Mouse (Mus musculus): ENCODE results near the gene Kmt2e. TPM values are rescaled to one million over a fixed set of nuclear protein-coding genes. Genes with fewer than 3 reads are reported as not detected.

Gene Kmt2e
- polyA plus RNA-seq, 1 experiment from 2014 or later, result 96.0 TPM

GRCm38 (mm10) chr5:23413575-23414470, 20.4 kb upstream of the Kmt2e start:
- WGBS, result 25% methylated on average over 12 of the region's 12 CpGs
- H3K27me3 ChIP-seq (ENCODE audit: insufficient read depth, poor library complexity, severe bottlenecking), result no peaks in the 10 kb centered on the region
- peak overlapping the region; percentile 16; the same call in 1 of the 2 replicates for H3K4me3 ChIP-seq
- H3K4me1 ChIP-seq (replicated peaks), result peaks cover 62% of the 10 kb centered on the region
- peak; percentile 64 for DNase-seq (ENCODE audit: low spot score)
- H3K9me3 ChIP-seq, result no peaks in the 10 kb centered on the region
- peak overlapping the region; percentile 87 for H3K27ac ChIP-seq
- peaks cover 40% of the 10 kb centered on the region for H3K36me3 ChIP-seq

GRCm38 (mm10) chr5:23414490-23415126, 19.6 kb upstream of the Kmt2e start:
- WGBS, result 27% methylated on average over 4 of the region's 4 CpGs
- H3K27me3 ChIP-seq (ENCODE audit: insufficient read depth, poor library complexity, severe bottlenecking), result no peaks in the 10 kb centered on the region
- peak overlapping the region; percentile 87 for H3K27ac ChIP-seq
- H3K4me3 ChIP-seq, result no peak overlapping the region; the same call in 1 of the 2 replicates
- peaks cover 70% of the 10 kb centered on the region for H3K4me1 ChIP-seq (replicated peaks)
- DNase-seq (ENCODE audit: low spot score), result no peak
- no peaks in the 10 kb centered on the region for H3K9me3 ChIP-seq
- H3K36me3 ChIP-seq, result peaks cover 34% of the 10 kb centered on the region

GRCm38 (mm10) chr5:23415571-23416285, 18.5 kb upstream of the Kmt2e start:
- Histone ChIP-seq H3K27ac (no peak overlapping the region; the same call in 1 of the 2 replicates), H3K4me3 (no peak overlapping the region), H3K27me3 (ENCODE audit: insufficient read depth, poor library complexity, severe bottlenecking) (no peaks in the 10 kb centered on the region), H3K36me3 (peaks cover 23% of the 10 kb centered on the region), H3K9me3 (no peaks in the 10 kb centered on the region), H3K4me1 (replicated peaks) (peaks cover 81% of the 10 kb centered on the region)
- no peak for DNase-seq (ENCODE audit: low spot score)
- 38% methylated on average over 7 of the region's 7 CpGs for WGBS

GRCm38 (mm10) chr5:23416286-23416643, 18.0 kb upstream of the Kmt2e start:
- 68% methylated on average over 6 of the region's 6 CpGs for WGBS
- Histone ChIP-seq H3K27ac (no peak overlapping the region), H3K4me1 (replicated peaks) (peaks cover 86% of the 10 kb centered on the region), H3K9me3 (no peaks in the 10 kb centered on the region), H3K27me3 (ENCODE audit: insufficient read depth, poor library complexity, severe bottlenecking) (no peaks in the 10 kb centered on the region), H3K36me3 (peaks cover 19% of the 10 kb centered on the region), H3K4me3 (no peak overlapping the region)
- DNase-seq (ENCODE audit: low spot score), result no peak

- Histone ChIP-seq H3K9me3 (no peaks in the 10 kb centered on the region), H3K27ac (peak overlapping the region; percentile 91; the same call in 1 of the 2 replicates), H3K36me3 (peaks cover 12% of the 10 kb centered on the region), H3K4me3 (peak overlapping the region; percentile 62), H3K27me3 (ENCODE audit: insufficient read depth, poor library complexity, severe bottlenecking) (no peaks in the 10 kb centered on the region), H3K4me1 (replicated peaks) (peaks cover 80% of the 10 kb centered on the region)
- 59% methylated on average over 2 of the region's 2 CpGs for WGBS
- DNase-seq (ENCODE audit: low spot score), result no peak
Observed at GRCm38 (mm10) chr5:23417716-23418115, 16.5 kb upstream of the Kmt2e start.

- peaks cover 75% of the 10 kb centered on the region for H3K4me1 ChIP-seq (replicated peaks)
- DNase-seq (ENCODE audit: low spot score), result peak; percentile 83
- WGBS, result 2% methylated on average over 40 of the region's 40 CpGs
Observed at GRCm38 (mm10) chr5:23418147-23418781, 16.0 kb upstream of the Kmt2e start.

GRCm38 (mm10) chr5:23418797-23419595, 15.2 kb upstream of the Kmt2e start:
- Histone ChIP-seq H3K36me3 (peaks cover 25% of the 10 kb centered on the region), H3K9me3 (no peaks in the 10 kb centered on the region), H3K4me1 (replicated peaks) (peaks cover 67% of the 10 kb centered on the region), H3K27me3 (ENCODE audit: insufficient read depth, poor library complexity, severe bottlenecking) (no peaks in the 10 kb centered on the region), H3K27ac (peak overlapping the region; percentile 91), H3K4me3 (peak overlapping the region; percentile 62)
- no peak for DNase-seq (ENCODE audit: low spot score)
- 7% methylated on average over 18 of the region's 18 CpGs for WGBS

More at GRCm38 (mm10) chr5:23418147-23418781, 16.0 kb upstream of the Kmt2e start:
- Histone ChIP-seq H3K36me3 (peaks cover 18% of the 10 kb centered on the region), H3K9me3 (no peaks in the 10 kb centered on the region), H3K4me3 (peak overlapping the region; percentile 62), H3K27ac (peak overlapping the region; percentile 91), H3K27me3 (ENCODE audit: insufficient read depth, poor library complexity, severe bottlenecking) (no peaks in the 10 kb centered on the region)

GRCm38 (mm10) chr5:23419616-23420170, 14.5 kb upstream of the Kmt2e start:
- Histone ChIP-seq H3K4me1 (replicated peaks) (peaks cover 60% of the 10 kb centered on the region), H3K36me3 (peaks cover 32% of the 10 kb centered on the region), H3K4me3 (peak overlapping the region; percentile 62), H3K27me3 (ENCODE audit: insufficient read depth, poor library complexity, severe bottlenecking) (no peaks in the 10 kb centered on the region), H3K9me3 (no peaks in the 10 kb centered on the region), H3K27ac (peak overlapping the region; percentile 17; the same call in 1 of the 2 replicates)
- DNase-seq (ENCODE audit: low spot score), result no peak
- WGBS, result 40% methylated on average over 7 of the region's 7 CpGs

- peaks cover 38% of the 10 kb centered on the region for H3K36me3 ChIP-seq
- WGBS, result 69% methylated on average over 1 of the region's 1 CpGs
- H3K4me1 ChIP-seq (replicated peaks), result peaks cover 53% of the 10 kb centered on the region
- H3K9me3 ChIP-seq, result no peaks in the 10 kb centered on the region
- H3K27ac ChIP-seq, result no peak overlapping the region
- DNase-seq (ENCODE audit: low spot score), result no peak
- H3K27me3 ChIP-seq (ENCODE audit: insufficient read depth, poor library complexity, severe bottlenecking), result no peaks in the 10 kb centered on the region
- no peak overlapping the region for H3K4me3 ChIP-seq
Observed at GRCm38 (mm10) chr5:23420410-23420809, 13.8 kb upstream of the Kmt2e start.

- H3K4me3 ChIP-seq, result no peak overlapping the region
- no peak overlapping the region for H3K27ac ChIP-seq
- H3K36me3 ChIP-seq, result peaks cover 47% of the 10 kb centered on the region
- no peaks in the 10 kb centered on the region for H3K9me3 ChIP-seq
- no peak for DNase-seq (ENCODE audit: low spot score)
- no peaks in the 10 kb centered on the region for H3K27me3 ChIP-seq (ENCODE audit: insufficient read depth, poor library complexity, severe bottlenecking)
- H3K4me1 ChIP-seq (replicated peaks), result peaks cover 44% of the 10 kb centered on the region
- WGBS, result 94% methylated on average over 2 of the region's 2 CpGs
Observed at GRCm38 (mm10) chr5:23421440-23421839, 12.8 kb upstream of the Kmt2e start.

GRCm38 (mm10) chr5:23423036-23423435, 11.2 kb upstream of the Kmt2e start:
- no peak for DNase-seq (ENCODE audit: low spot score)
- H3K27ac ChIP-seq, result no peak overlapping the region
- 95% methylated on average over 3 of the region's 3 CpGs for WGBS
- H3K4me1 ChIP-seq (replicated peaks), result peaks cover 40% of the 10 kb centered on the region
- no peak overlapping the region for H3K4me3 ChIP-seq
- H3K9me3 ChIP-seq, result no peaks in the 10 kb centered on the region
- peaks cover 55% of the 10 kb centered on the region for H3K36me3 ChIP-seq
- H3K27me3 ChIP-seq (ENCODE audit: insufficient read depth, poor library complexity, severe bottlenecking), result no peaks in the 10 kb centered on the region

Data from hindbrain, embryonic 10.5 days (tissue).